Mouse (Mus musculus): ENCODE measurements at regions not wholly inside any gene's neighbourhood (a gene's known extent, or its start where the extent isn't known, plus 50 kb on each side); places are given as distances from the start of the nearest gene placed in this dataset.

- peak; percentile 78 to 92 for DNase-seq (ENCODE audit: low spot score in 2 of 2)
Observed at GRCm38 (mm10) chrX:77432846-77433810, 77.7 kb upstream of the Tbl1x start.

GRCm38 (mm10) chrX:77433811-77434192, 77.0 kb upstream of the Tbl1x start:
- no peak for DNase-seq (ENCODE audit: low spot score in 2 of 2)

- no peak for DNase-seq (ENCODE audit: low spot score in 2 of 2)
Observed at GRCm38 (mm10) chrX:77443852-77444492, 66.8 kb upstream of the Tbl1x start.

- no peak for DNase-seq (ENCODE audit: low spot score in 2 of 2)
Observed at GRCm38 (mm10) chrX:77446755-77447154, 64.1 kb upstream of the Tbl1x start.

GRCm38 (mm10) chrX:77451977-77452675, 58.7 kb upstream of the Tbl1x start:
- DNase-seq (ENCODE audit: low spot score in 2 of 2), result no peak

All from urinary bladder, adult 18-20 months (tissue).